Mouse (Mus musculus) midbrain, embryonic 10.5 days (tissue): ENCODE measurements around the gene Casc1. TPM values are rescaled to one million over a fixed set of nuclear protein-coding genes. Genes with fewer than 3 reads are reported as not detected.
"Not testable (repeated sequence)": the region's sequence is repeated elsewhere in the genome, so short reads cannot be mapped to it uniquely, and the experiment has no call there.

ENCODE experiments used
- DNase-seq: peaks from one replicate; pipeline ENCODE4 v3.0.0-alpha.2; 2017; ENCODE audit warnings: low spot score
- H3K27ac ChIP-seq: fragments of 300-500 bp; sonication (generic); replicated peaks from 2 replicates; pipeline ENCODE4 v1.5.1; 2016; ENCODE audit warnings: mild to moderate bottlenecking
- H3K27me3 ChIP-seq: fragments of 300-500 bp; sonication (generic); 2 replicates; pipeline ENCODE4 v1.6.1; 2016; ENCODE audit warnings: low read depth, mild to moderate bottlenecking; ENCODE audit not compliant: poor library complexity, severe bottlenecking
- H3K36me3 ChIP-seq: fragments of 300-500 bp; sonication (generic); 2 replicates; pipeline ENCODE4 v1.6.1; 2016; ENCODE audit warnings: mild to moderate bottlenecking, moderate library complexity
- H3K4me1 ChIP-seq: fragments of 300-500 bp; sonication (generic); 2 replicates; pipeline ENCODE4 v1.6.1; 2016
- H3K4me3 ChIP-seq: fragments of 300-500 bp; sonication (generic); 2 replicates; pipeline ENCODE4 v1.5.1; 2016; ENCODE audit warnings: mild to moderate bottlenecking, moderate library complexity
- H3K9me3 ChIP-seq: fragments of 300-500 bp; sonication (generic); replicated peaks from 2 replicates; pipeline ENCODE4 v1.6.1; 2016; ENCODE audit warnings: mild to moderate bottlenecking
- WGBS: fragments of 180-500 bp; shearing (Covaris S2); methylation state at CpG from one replicate; pipeline ENCODE4 v1.1.7; 2016; 5-methylcytosine and 5-hydroxymethylcytosine counted together
- polyA plus RNA-seq: library from polyadenylated mRNA; unstranded; fragments of >200 nt; fragmentation: Nextera tagmentation; extraction: Ambion mirVana; gene quantifications from 2 replicates; pipeline ENCODE4 v1.2.1, GENCODE M21; 2016

Casc1 gene
- polyA plus RNA-seq, 1 experiment from 2014 or later = 0.38 TPM

DNA sequence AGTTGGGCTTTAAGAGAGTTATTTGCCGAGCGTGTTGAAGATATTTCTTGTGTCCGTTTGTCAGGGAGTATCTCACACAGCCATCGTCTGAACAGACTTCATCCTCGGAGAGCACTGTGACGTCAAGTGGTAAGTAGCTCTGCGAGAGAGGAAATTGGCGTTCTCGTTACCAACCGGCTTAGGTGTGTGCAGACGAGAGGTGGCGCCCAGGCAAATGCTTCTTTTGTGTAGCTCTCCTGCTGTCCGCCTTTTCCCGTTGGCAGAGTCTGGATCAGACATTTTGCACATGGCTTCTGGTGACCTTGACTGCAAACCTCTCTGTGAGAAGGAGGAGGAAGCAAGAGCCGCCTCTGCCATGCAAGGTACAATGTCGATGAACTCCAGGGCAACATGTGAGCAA lies 63.1 kb downstream of the Casc1 start:
- no peaks in the 10 kb centered on the region for H3K9me3 ChIP-seq
- H3K27me3 ChIP-seq = no peaks in the 10 kb centered on the region; the same call in 1 of the 2 replicates
- H3K4me1 ChIP-seq = peaks cover 12% of the 10 kb centered on the region
- H3K4me3 ChIP-seq = no peak overlapping the region
- DNase-seq = no peak
- H3K27ac ChIP-seq = no peak overlapping the region
- H3K36me3 ChIP-seq = no peaks in the 10 kb centered on the region
- WGBS = 87% methylated on average over 16 of the region's 16 CpGs

DNA sequence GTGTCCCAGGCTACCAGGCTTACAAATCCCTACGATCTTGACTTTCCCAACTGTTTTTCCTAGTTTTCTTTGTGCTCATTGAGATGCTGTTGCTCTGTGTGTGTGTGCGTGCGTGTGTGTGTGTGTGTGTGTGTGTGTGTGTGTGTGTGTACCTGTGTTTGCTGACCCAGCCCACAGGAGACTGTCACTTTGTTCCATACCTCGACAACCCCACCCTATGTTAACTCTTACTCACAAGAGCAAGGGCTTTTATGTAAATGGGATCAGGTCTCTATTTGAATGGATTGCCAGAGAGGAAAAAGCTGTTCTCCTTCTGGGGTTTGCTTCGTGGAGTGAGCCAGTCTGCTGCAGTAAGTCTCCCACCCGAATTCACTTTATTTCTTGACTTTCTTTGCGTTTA lies 65.6 kb downstream of the Casc1 start:
- WGBS = 71% methylated on average over 7 of the region's 7 CpGs

GRCm38 (mm10) chr6:145141827-145142226 lies 69.0 kb downstream of the Casc1 start:
- DNase-seq = no peak
- Histone ChIP-seq H3K4me1 (peaks cover 20% of the 10 kb centered on the region), H3K36me3 (no peaks in the 10 kb centered on the region), H3K27me3 (no peaks in the 10 kb centered on the region), H3K9me3 (no peaks in the 10 kb centered on the region), H3K27ac (no peak overlapping the region), H3K4me3 (no peak overlapping the region)
- 92% methylated on average over 12 of the region's 12 CpGs for WGBS

More for the DNA sequence above, 65.6 kb downstream of the Casc1 start:
- no peak overlapping the region for H3K27ac ChIP-seq
- H3K27me3 ChIP-seq = no peaks in the 10 kb centered on the region; the same call in 1 of the 2 replicates
- H3K9me3 ChIP-seq = no peaks in the 10 kb centered on the region
- no peak overlapping the region for H3K4me3 ChIP-seq
- DNase-seq = no peak
- no peaks in the 10 kb centered on the region for H3K36me3 ChIP-seq
- peaks cover 25% of the 10 kb centered on the region for H3K4me1 ChIP-seq

DNA sequence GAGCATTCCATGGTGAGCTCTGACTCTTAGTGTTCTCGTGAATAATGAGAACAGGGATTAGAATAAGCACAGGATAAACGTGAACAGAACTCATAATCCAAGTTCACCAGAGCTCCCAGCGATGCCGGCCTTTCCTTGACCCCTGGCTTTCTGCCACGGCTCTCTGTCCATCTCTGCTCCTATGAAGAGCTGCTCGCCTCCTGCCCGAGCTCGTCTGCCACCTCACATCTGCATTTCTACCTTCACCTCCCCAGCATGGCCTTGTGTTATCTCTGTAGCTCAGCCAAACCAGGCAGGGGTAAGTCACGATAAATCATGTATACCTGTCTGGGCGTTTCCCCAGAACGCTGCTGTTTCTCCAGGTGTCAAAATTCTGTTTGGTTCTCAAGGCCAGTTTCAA lies 70.1 kb downstream of the Casc1 start:
- 0 out of 2 replicates have a peak overlapping the region, but pooled peaks have one; percentile 0 for H3K27ac ChIP-seq
- no peaks in the 10 kb centered on the region for H3K9me3 ChIP-seq
- no peaks in the 10 kb centered on the region for H3K27me3 ChIP-seq
- WGBS = 81% methylated on average over 11 of the region's 11 CpGs
- peaks cover 20% of the 10 kb centered on the region for H3K4me1 ChIP-seq
- H3K4me3 ChIP-seq = no peak overlapping the region
- DNase-seq = no peak
- no peaks in the 10 kb centered on the region for H3K36me3 ChIP-seq

DNA sequence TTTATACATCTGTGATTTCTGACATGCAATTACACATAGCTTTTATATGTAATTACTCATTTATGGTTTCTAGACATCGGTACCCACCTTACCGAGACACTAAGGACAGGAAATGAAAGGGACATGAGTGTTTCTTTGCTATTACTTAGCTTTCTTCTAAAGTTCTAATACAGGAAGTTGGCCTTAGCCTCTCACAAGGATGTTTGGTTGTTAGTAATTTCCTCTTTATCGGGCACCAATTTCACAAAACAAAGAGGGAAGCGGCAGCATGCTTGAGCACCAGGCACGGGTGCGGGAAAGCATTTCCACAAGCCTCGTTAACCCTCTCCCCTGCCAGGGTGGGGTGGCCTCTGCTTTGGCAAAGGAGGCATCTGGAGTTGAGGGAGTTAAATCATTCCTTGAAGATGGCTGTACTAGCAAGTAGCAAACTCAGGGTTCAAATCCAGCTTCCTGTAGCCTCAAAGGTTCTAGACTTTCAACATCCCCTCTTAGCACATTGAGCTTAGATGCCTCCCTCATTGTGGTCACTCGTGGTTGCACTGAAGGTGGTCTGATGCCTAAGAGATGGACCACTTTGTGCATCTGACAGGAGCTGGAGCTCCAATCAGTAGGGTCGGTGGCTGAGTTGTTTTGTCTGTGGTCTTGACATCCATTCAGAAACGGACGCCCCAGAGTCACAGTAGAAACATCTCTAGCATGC lies 70.9 kb downstream of the Casc1 start:
- Histone ChIP-seq H3K36me3 (no peaks in the 10 kb centered on the region), H3K9me3 (no peaks in the 10 kb centered on the region), H3K27me3 (no peaks in the 10 kb centered on the region), H3K27ac (no peak overlapping the region), H3K4me1 (peaks cover 20% of the 10 kb centered on the region), H3K4me3 (no peak overlapping the region)
- DNase-seq = no peak
- WGBS = 87% methylated on average over 11 of the region's 11 CpGs

GRCm38 (mm10) chr6:145139236-145139635 lies 71.6 kb downstream of the Casc1 start:
- Histone ChIP-seq H3K27me3 (no peaks in the 10 kb centered on the region), H3K4me3 (no peak overlapping the region), H3K27ac (no peak overlapping the region), H3K9me3 (no peaks in the 10 kb centered on the region), H3K4me1 (peaks cover 14% of the 10 kb centered on the region), H3K36me3 (no peaks in the 10 kb centered on the region)
- no peak for DNase-seq
- WGBS = 93% methylated on average over 13 of the region's 13 CpGs

GRCm38 (mm10) chr6:145136831-145137230 lies 74.0 kb downstream of the Casc1 start:
- Histone ChIP-seq H3K36me3 (no peaks in the 10 kb centered on the region), H3K4me1 (peaks cover 13% of the 10 kb centered on the region), H3K27me3 (no peaks in the 10 kb centered on the region), H3K9me3 (no peaks in the 10 kb centered on the region), H3K27ac (no peak overlapping the region), H3K4me3 (no peak overlapping the region)
- no peak for DNase-seq
- 91% methylated on average over 5 of the region's 5 CpGs for WGBS

- H3K4me3 ChIP-seq = no peak overlapping the region
- H3K9me3 ChIP-seq = no peaks in the 10 kb centered on the region
- 77% methylated on average over 9 of the region's 9 CpGs for WGBS
- no peak overlapping the region for H3K27ac ChIP-seq
- no peak for DNase-seq
- H3K36me3 ChIP-seq = no peaks in the 10 kb centered on the region
- peaks cover 7% of the 10 kb centered on the region for H3K4me1 ChIP-seq
- no peaks in the 10 kb centered on the region for H3K27me3 ChIP-seq
Observed at GRCm38 (mm10) chr6:145135804-145136203, 75.0 kb downstream of the Casc1 start.

DNA sequence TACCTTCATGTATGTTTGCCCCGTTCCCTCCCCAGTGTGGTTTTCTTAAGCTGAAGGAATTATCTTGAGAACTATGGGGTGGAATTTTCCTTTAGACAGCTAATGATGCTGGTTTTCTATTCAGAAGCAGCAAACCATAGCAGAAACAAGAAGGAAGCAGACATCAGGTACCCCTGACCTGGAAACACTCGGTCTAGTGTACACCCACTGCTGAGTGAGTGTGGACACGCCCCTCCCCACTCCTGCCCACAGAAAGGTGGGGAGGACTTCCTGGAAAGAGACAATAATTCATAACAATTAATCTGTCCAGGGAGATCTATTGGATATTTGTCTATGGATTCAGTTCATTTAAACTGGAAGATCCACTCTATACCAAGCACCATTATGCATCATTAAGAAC lies 75.5 kb downstream of the Casc1 start:
- H3K9me3 ChIP-seq = no peaks in the 10 kb centered on the region
- peaks cover 1% of the 10 kb centered on the region for H3K4me1 ChIP-seq
- 78% methylated on average over 3 of the region's 3 CpGs for WGBS
- H3K27ac ChIP-seq = no peak overlapping the region
- H3K4me3 ChIP-seq = no peak overlapping the region
- no peaks in the 10 kb centered on the region for H3K36me3 ChIP-seq
- DNase-seq = no peak
- no peaks in the 10 kb centered on the region for H3K27me3 ChIP-seq

GRCm38 (mm10) chr6:145132969-145133368 lies 77.8 kb downstream of the Casc1 start:
- H3K4me1 ChIP-seq, H3K36me3 ChIP-seq, H3K9me3 ChIP-seq, H3K27me3 ChIP-seq, H3K4me3 ChIP-seq, H3K27ac ChIP-seq, DNase-seq: not testable (repeated sequence)
- 86% methylated on average over 5 of the region's 5 CpGs for WGBS

GRCm38 (mm10) chr6:145131991-145132390 lies 78.8 kb downstream of the Casc1 start:
- Histone ChIP-seq H3K4me3 (no peak overlapping the region), H3K27ac (no peak overlapping the region), H3K36me3 (no peaks in the 10 kb centered on the region), H3K9me3 (no peaks in the 10 kb centered on the region; the same call in 1 of the 2 replicates), H3K27me3 (no peaks in the 10 kb centered on the region), H3K4me1 (no peaks in the 10 kb centered on the region)
- no peak for DNase-seq
- 87% methylated on average over 5 of the region's 5 CpGs for WGBS

GRCm38 (mm10) chr6:145129563-145129962 lies 81.2 kb downstream of the Casc1 start:
- Histone ChIP-seq H3K36me3 (no peaks in the 10 kb centered on the region), H3K4me1 (no peaks in the 10 kb centered on the region), H3K27me3 (no peaks in the 10 kb centered on the region), H3K4me3 (no peak overlapping the region), H3K27ac (no peak overlapping the region), H3K9me3 (no peaks in the 10 kb centered on the region; the same call in 1 of the 2 replicates)
- 80% methylated on average over 4 of the region's 4 CpGs for WGBS
- no peak for DNase-seq

- H3K36me3 ChIP-seq = no peaks in the 10 kb centered on the region
- no peak for DNase-seq
- 94% methylated on average over 3 of the region's 3 CpGs for WGBS
- no peak overlapping the region for H3K27ac ChIP-seq
- no peaks in the 10 kb centered on the region for H3K4me1 ChIP-seq
- H3K27me3 ChIP-seq = no peaks in the 10 kb centered on the region
- no peaks in the 10 kb centered on the region; the same call in 1 of the 2 replicates for H3K9me3 ChIP-seq
- no peak overlapping the region for H3K4me3 ChIP-seq
Observed at GRCm38 (mm10) chr6:145127652-145128051, 83.2 kb downstream of the Casc1 start.
